Mouse (Mus musculus) intestine, embryonic 14.5 days (tissue): Measurements from ENCODE around the gene Vnn3. TPM values are rescaled to one million over a fixed set of nuclear protein-coding genes. Genes with fewer than 3 reads are reported as not detected.

Experiments used
- ATAC-seq: fragments of 200-750 bp; cut with Nextera tagmentation; replicated peaks from 2 replicates; pipeline ENCODE4 v1.8.0; 2017; ENCODE audit warnings: low read depth, moderate number of reproducible peaks, moderate TSS enrichment, moderate library complexity; ENCODE audit not compliant: low FRiP score, low TSS enrichment
- DNase-seq: peaks from one replicate; pipeline ENCODE4 v3.0.0-alpha.2; 2018; ENCODE audit warnings: low spot score
- H3K27ac ChIP-seq: fragments of 300-500 bp; sonication (generic); 2 replicates; pipeline ENCODE4 v1.5.1; 2014; ENCODE audit warnings: low read depth, mild to moderate bottlenecking, control low read depth
- H3K27me3 ChIP-seq: fragments of 300-500 bp; sonication (generic); replicated peaks from 2 replicates; pipeline ENCODE4 v1.6.1; 2014; ENCODE audit warnings: low read length, control low read depth; ENCODE audit not compliant: control insufficient read depth, insufficient read depth
- H3K36me3 ChIP-seq: fragments of 300-500 bp; sonication (generic); 2 replicates; pipeline ENCODE4 v1.6.1; 2014; ENCODE audit warnings: low read length, control low read depth; ENCODE audit not compliant: control insufficient read depth, insufficient read depth
- H3K4me1 ChIP-seq: fragments of 300-500 bp; sonication (generic); replicated peaks from 2 replicates; pipeline ENCODE4 v1.6.1; 2014; ENCODE audit warnings: low read length, control low read depth, mixed read lengths; ENCODE audit not compliant: control insufficient read depth, insufficient read depth
- H3K4me2 ChIP-seq: fragments of 300-500 bp; sonication (generic); 2 replicates; pipeline ENCODE4 v1.6.1; 2014; ENCODE audit warnings: low read length
- H3K4me3 ChIP-seq: fragments of 300-500 bp; sonication (generic); 2 replicates; pipeline ENCODE4 v1.5.1; 2014; ENCODE audit warnings: low read depth, low read length, control low read depth, mixed read lengths
- H3K9ac ChIP-seq: fragments of 300-500 bp; sonication (generic); 2 replicates; pipeline ENCODE4 v1.6.1; 2014; ENCODE audit warnings: mild to moderate bottlenecking, low read length
- H3K9me3 ChIP-seq: fragments of 300-500 bp; sonication (generic); 2 replicates; pipeline ENCODE4 v1.6.1; 2016; ENCODE audit warnings: low read length, control low read depth; ENCODE audit not compliant: control insufficient read depth
- WGBS: fragments of 180-500 bp; shearing (Covaris S2); extraction: QIAGEN DNeasy Blood & Tissue Kit; methylation state at CpG from one replicate; pipeline ENCODE4 v1.1.7; 2014; 5-methylcytosine and 5-hydroxymethylcytosine counted together
- polyA plus RNA-seq: library from polyadenylated mRNA; unstranded; fragments of >200 nt; fragmentation: Nextera tagmentation; extraction: Ambion mirVana; gene quantifications from 2 replicates; pipeline ENCODE4 v1.2.1, GENCODE M21; 2014

The Vnn3 gene
- polyA plus RNA-seq, 1 experiment from 2014 or later: 0.12 TPM

GRCm38 (mm10) chr10:23905661-23906060 is 54.4 kb downstream of the Vnn3 start:
- no peaks in the 10 kb centered on the region for H3K4me1 ChIP-seq
- ATAC-seq (no peak), DNase-seq (no peak)
- H3K36me3 ChIP-seq: no peaks in the 10 kb centered on the region
- 93% methylated on average over 1 of the region's 1 CpGs for WGBS
- H3K27ac ChIP-seq: no peak overlapping the region
- no peaks in the 10 kb centered on the region for H3K9me3 ChIP-seq
- no peak overlapping the region for H3K4me2 ChIP-seq
- H3K27me3 ChIP-seq: no peaks in the 10 kb centered on the region
- H3K9ac ChIP-seq: no peak overlapping the region
- no peak overlapping the region for H3K4me3 ChIP-seq

Other genes with a start within 250 kb of the Vnn3 start
- 270 and 302 TPM in 2 replicates for gene Rps12, start 64.2 kb upstream of the Vnn3 start, polyA plus RNA-seq
- 16.3 and 17.8 TPM in 2 replicates for gene Slc18b1, start 54.5 kb upstream of the Vnn3 start, polyA plus RNA-seq
- 2.6 and 2.9 TPM in 2 replicates for gene Vnn1, start 43.2 kb downstream of the Vnn3 start, polyA plus RNA-seq
- not detected in 2 replicates for gene Taar1, start 68.9 kb downstream of the Vnn3 start, polyA plus RNA-seq
- gene Taar2, start 87.1 kb downstream of the Vnn3 start, polyA plus RNA-seq: 0.42 TPM in 1 of 2 replicates, not detected in the other
- not detected in 2 replicates for gene Taar3, start 98.1 kb downstream of the Vnn3 start, polyA plus RNA-seq
- gene Taar4, start 109.0 kb downstream of the Vnn3 start, polyA plus RNA-seq: not detected in 2 replicates
- gene Taar5, start 119.2 kb downstream of the Vnn3 start, polyA plus RNA-seq: not detected in 2 replicates
- not detected in 2 replicates for gene Taar6, start 134.2 kb downstream of the Vnn3 start, polyA plus RNA-seq
- gene Taar7a, start 142.0 kb downstream of the Vnn3 start, polyA plus RNA-seq: not detected in 2 replicates
- not detected in 2 replicates for gene Taar7b, start 148.5 kb downstream of the Vnn3 start, polyA plus RNA-seq
- not detected in 2 replicates for gene Taar7d, start 175.8 kb downstream of the Vnn3 start, polyA plus RNA-seq
- not detected in 2 replicates for gene Taar7e, start 186.2 kb downstream of the Vnn3 start, polyA plus RNA-seq
- not detected in 2 replicates for gene Taar7f, start 198.0 kb downstream of the Vnn3 start, polyA plus RNA-seq
- not detected in 2 replicates for gene Taar8a, start 225.0 kb downstream of the Vnn3 start, polyA plus RNA-seq
- not detected in 2 replicates for gene Taar8b, start 240.8 kb downstream of the Vnn3 start, polyA plus RNA-seq